Mouse (Mus musculus): ENCODE measurements around the gene Card10. TPM values are rescaled to one million over a fixed set of nuclear protein-coding genes. Genes with fewer than 3 reads are reported as not detected.

Card10 gene
- total RNA-seq, 2 experiments from 2014 or later = 9.3 to 11.3 TPM

- no peak for DNase-seq
Observed at GRCm38 (mm10) chr15:78834233-78835005, 31.6 kb upstream of the Card10 start.

DNA sequence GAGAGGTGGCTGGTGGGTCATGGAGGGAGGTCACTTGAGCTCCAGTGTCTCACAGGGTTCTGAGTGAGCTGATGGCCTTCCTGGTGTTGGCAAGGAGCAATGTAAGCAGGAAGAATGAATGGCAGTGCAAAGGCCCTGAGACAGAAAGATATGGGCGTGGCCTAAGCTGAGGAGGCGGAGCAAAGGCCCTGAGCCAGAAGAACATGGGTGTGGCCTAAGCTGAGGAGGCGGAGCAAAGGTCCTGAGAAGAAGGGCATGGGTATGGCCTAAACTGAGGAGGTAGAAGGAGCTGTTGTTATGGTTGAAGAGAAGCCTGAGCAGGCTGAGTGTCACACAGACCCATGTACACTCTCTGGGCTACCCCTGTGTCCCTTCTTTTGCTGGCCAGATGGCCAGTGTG lies 30.7 kb upstream of the Card10 start:
- no peak for DNase-seq

DNA sequence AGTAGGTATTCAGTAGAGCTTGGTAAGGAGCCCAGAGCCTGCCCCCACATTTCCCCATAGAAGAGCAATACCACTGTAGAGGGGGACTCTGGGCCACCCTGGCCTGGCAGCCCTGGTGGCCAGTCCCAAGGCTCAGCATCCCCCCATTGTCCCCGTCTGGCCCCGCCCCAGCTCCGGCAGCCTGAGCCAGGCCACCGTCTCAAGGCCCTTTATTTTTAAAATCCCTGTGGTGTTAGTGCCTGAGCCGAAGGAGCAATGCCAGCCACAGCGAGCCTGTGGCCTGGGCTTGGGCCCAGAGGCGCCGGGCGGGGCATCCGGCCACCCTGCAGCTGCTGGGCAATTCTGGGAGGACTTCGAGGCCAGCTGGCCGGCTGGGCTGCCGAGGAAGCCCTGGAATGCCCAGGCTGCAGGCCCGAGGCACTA lies 29.9 kb upstream of the Card10 start:
- DNase-seq = peak; percentile 86

DNA sequence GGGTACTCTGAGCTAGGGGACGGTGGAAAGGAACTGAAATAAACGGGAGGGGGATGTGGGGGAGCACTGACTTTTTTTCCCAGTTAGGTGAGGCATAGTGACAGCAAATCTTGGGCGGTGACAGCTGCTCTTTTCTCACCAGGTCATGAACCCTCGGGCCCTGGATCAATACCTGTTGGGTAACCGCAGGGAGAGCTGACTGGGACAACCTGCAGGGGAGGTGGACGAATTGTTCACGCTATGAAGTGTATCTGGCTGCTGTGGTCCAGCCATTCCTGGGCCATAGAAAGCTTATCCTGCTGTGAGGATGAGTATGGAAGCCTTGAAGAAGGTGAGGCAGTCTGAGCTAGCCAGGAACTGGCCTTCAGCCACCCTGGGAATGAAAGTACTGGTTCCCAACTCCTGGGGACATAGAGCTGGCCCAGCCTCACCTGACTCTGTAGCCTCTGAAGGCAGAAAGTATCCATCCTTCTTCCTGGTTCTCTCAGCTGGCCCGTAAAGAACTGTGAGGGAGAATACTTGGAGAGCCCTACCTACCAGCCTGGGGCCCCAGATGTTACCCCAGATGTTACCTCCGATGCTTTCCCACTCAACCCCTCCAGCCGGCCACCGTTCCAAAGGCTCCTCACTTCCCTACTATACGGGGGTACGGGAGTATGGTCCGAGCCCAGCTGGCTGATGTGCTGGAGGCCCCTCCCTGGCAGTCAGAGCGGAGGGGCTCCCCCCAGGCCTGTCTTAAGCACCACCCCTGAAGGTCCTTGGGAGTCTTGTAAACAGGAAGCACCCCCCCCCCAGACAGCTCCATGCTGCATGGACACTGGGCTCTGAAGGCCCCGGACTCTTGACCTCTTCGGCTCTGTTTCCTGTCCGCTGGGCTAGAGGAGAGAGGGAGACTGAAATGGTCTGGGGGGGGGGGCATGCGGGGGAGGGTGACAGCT lies 29.1 kb upstream of the Card10 start:
- DNase-seq = peak; percentile 15

GRCm38 (mm10) chr15:78830742-78831719 lies 28.2 kb upstream of the Card10 start:
- no peak for DNase-seq

GRCm38 (mm10) chr15:78829636-78830035 lies 26.8 kb upstream of the Card10 start:
- no peak for DNase-seq

GRCm38 (mm10) chr15:78828315-78828714 lies 25.5 kb upstream of the Card10 start:
- no peak for DNase-seq

DNA sequence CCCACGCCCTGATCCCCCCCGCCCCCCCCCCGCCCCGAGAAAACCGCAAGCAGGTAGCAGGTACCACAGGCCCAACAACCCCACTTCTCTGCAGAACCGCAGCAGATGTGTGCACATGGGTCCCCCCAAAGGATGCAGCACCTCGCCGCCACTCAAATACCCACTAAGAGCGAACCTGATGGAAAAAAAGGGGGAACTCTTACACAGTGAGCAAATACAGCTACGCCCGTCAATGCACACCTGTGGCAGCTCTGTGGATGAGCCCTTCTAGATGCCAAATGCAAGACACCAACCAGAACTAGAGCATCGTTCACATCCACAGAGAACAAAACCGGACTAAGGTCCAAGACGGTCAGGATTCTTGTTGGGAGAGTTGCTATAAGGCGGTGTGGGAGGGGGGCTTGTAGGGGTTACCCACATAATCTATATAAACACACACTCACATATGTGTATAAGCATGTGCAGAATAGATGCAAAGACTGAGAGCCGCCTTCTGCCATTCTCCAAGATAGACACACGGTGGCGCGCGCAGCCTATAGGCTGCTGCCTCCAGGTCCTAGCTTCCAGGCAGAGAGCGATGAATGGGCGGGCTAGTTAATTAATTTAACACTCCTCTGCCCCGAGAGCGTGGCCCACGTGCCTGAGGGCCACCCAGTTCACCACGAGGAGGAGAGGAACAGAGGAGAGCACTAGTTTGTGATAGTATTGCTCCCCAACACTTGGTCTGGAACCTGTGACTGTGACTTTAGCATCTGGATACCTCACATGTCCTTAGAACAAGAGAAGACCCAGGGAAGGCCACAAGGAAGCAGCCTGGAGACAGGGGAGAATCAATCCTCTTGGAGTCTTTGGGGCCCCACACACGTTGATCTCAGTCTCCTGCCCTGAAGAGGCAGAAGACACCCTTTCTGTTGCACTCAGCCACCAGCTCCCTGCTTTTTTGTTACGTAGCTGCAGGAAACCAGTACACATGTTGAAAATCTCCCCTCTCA lies 23.7 kb upstream of the Card10 start:
- peak; percentile 74 for DNase-seq

DNA sequence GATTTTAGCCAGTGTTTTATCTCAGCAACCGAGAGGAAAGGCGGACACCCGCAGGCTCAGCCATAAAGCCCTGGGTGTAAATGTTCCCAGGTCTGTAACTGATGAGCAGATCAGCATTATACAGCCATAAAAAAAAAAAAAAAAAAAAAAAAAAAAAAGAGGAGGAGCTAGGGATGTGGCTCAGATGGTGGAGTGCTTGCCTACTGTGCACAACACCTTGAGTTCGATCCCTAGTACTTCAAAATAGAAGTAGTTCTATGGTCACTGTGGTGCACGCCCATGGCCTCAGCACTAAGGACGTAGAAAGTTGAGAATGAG lies 13.2 kb upstream of the Card10 start:
- no peak for DNase-seq

- no peak for DNase-seq
Observed at GRCm38 (mm10) chr15:78815314-78816073, 12.7 kb upstream of the Card10 start.

DNA sequence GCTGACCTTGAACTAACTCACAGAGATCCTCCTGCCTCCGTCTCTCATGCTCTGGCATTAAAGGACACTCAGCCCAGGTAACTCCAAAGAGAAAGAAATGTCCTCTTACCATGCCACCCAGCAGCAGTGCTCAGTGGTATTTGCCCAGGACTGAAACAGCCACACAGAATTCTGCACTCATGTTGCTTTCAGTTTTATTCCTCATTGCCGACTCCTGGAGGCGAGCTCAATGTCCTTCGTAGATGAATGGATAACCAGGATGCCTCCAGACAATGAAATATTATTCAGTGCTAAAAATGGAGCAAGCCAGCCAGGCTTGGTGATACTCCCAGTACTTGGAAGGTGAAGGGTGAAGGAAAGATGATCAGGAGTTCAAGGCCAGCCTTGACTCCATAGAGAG lies 10.8 kb upstream of the Card10 start:
- no peak for DNase-seq

GRCm38 (mm10) chr15:78810146-78810545 lies 7.3 kb upstream of the Card10 start:
- no peak for DNase-seq

DNA sequence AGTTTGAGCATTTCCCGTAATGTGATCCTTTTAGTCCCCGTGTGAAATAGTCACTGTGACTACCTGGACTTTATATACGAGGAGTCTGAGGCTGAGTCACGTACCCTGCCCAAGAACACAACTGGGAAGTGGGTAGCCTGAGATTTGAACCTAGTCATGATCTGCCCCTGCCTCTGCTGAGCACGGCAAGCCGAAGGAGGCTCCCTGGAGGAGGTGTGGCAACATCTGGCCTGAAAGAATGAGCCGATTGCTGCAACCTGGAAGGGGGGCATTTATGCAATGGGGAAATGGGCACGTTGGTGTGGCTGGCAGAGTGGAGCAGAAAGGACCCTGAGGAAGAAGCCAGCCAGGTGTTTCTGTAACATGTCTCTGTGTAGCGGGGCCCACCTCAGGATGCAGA lies 6.9 kb upstream of the Card10 start:
- no peak for DNase-seq

DNA sequence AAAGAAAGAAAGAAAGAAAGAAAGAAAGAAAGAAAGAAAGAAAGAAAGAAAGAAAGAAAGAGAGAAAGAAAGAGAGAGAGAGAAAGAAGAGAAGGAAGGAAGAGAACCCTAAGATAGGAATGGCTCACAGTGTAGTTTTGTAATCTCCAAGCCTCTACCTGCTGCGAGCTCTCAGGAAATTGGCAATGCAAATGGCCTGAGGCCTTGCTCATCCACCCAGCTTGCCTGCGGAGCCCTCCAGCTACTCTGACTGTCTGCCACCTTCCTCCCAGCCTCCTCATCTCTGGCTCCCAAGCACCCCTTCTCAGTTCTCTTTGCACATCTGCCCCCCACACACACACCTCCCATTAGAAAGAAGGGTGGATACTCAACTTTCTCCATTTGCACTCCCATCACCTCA lies 6.1 kb upstream of the Card10 start:
- DNase-seq = no peak

DNA sequence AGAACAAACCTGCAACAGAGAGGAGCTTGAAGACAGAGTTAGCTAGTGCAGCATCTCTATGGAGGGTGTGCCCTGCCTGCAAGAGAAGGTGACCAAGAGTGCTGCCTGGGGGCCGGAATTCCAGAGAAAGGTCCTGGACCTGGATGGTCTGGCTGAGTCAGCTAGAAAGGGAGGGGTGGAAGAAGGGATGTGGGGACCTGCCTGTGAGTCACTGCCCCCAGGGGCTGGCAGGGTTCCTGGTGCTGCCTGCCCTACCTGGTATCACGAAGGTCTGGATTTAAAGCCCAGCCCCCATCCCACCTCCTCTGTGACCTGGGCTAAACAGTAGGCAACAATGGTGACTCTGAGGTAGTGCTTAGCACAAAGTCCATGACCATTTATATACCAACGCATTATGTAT lies 4.3 kb upstream of the Card10 start:
- DNase-seq = no peak

GRCm38 (mm10) chr15:78806614-78807013 lies 3.8 kb upstream of the Card10 start:
- no peak for DNase-seq

DNA sequence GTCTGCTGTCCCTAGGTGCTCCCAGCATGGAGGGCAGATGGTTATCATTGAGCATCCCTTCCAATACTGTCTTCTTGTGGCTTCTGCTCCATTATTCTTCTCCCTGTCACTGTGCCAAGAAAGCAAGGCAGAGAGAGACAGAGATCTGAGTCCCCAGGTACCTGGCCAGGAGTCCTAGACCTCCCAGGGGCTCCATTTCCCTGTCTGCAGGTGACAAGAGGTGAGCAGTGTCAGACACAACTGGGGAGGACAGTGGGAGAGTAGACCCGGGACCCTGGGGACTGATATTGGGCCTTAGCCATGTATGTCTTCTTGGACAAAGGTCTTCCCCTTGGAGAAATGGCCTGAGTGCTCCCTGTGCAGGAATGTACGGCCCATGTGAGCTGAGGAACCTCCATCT lies 2.5 kb upstream of the Card10 start:
- DNase-seq = no peak

DNA sequence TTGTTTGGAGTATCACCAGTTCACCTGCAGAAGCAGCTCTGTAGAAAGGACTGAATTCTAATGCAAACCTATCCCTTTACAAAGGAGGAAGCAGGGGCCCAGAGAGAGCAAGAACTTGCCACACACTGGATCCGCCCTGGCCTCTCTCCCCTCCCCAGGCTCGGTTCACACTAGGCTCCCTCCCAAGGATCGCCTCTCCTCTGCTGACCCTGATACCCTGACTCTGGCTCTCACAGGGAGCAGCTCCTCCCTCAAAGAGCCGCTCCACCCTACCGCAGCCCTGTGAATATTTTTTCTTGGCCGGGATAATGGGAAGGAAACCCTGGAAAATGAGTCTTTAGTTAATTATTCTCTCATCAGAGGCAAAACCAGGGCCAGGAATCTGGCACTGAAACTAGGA lies 1.5 kb upstream of the Card10 start:
- DNase-seq = no peak

GRCm38 (mm10) chr15:78803499-78803900 lies 658 bp upstream of the Card10 start:
- no peak for DNase-seq

All from gastrocnemius, postnatal 10 days (tissue).